Mouse (Mus musculus) ovary, postnatal 14 days (tissue): ENCODE measurements around the gene Fbxl17.

Experiments
- DNase-seq: peaks from one replicate; pipeline ENCODE4 v3.0.0; 2022; ENCODE audit warnings: low spot score

The Fbxl17 gene

DNA sequence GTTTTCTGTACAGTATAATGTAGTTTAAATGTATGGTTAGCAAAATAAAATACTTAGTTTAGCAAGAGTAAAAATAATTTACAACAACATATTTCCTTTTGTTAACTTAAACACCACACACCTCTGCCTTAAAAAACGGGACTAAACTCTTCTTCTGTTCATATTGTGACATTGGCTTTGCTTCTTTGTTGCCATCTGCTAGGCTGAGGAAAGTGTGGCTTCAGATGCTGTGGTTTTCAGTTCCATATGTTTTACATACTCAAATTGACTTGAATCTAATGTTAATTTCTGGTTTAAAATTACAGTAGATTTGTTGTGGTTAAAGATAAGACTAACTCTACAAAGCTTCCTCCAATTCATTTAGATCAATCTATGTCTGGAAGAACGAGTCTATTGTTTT, 218.8 kb downstream of the Fbxl17 start:
- DNase-seq, result no peak

DNA sequence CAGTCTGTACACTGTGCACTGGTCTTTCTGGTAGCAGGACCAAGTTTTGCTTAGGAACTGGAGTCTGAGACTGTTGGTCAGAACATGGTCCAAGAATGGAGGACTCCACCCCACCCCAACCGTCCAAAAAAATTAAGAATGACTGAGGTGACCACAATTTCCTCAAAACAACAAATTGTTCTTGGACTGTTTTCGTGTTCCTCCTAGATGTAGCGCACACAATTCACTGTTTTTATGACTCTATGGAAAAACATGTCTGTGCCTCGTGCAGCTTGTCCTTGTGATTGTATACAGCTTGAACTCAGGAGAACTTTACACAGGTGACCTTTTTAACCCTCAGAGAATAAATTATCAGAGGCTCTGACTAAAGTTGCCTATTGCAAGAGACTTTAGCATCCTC, 220.7 kb downstream of the Fbxl17 start:
- DNase-seq, result no peak

DNA sequence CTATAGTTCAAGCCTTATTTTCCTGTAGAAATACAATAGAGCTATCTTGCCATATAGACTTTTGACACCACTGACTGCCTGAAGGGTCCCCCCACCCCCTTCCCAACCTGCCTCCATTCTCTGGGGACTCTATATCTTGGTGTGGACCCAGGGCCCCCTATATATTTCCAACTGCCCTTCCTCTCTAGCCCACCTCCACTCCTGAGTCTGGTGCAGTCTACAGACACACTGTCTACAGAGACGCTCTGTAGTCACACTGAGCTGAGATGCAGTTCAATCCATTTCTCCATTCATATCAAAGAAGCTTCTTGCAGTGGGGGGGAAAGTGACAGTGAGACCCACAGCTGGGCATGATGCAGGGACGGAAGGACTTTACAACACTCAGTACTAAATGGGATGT, 226.5 kb downstream of the Fbxl17 start:
- DNase-seq, result no peak

DNA sequence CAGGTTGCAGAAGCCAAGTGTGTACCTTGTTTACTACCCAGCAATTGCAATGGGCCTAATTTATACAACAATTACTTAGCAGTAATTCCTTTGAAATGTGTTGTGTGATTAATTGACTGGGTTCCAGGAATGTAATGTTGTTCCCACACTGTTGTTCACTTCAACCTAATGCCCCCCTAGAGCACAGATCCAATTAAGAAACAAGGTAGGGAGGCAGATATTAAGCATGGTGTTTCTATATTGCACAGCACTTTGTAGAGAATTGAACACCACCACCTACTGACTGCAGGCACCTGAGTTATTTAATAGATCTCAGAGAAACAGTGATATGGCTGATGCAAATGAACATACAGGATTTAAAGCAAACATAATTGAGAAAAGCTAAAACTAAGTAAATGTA, 226.9 kb downstream of the Fbxl17 start:
- DNase-seq, result no peak

DNA sequence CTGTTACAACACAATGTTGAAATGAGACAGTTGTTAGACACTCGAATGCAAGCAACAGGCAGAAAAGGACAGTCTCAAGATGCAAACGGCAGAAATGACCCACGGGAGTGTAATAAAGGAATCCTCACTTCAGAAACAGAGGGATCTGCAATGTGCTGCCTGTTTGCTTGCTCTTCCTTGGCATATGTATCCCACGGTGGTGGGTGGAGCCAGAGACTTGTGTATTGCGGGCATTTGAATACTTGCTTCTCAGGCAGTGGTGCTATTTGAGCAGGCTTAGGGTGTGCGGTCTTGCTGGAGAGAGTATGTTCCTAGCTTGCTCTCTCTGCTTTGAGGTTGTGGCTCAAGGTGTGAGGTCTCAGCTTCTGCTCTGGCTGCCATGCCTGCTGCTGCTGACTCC, 228.8 kb downstream of the Fbxl17 start:
- no peak for DNase-seq

DNA sequence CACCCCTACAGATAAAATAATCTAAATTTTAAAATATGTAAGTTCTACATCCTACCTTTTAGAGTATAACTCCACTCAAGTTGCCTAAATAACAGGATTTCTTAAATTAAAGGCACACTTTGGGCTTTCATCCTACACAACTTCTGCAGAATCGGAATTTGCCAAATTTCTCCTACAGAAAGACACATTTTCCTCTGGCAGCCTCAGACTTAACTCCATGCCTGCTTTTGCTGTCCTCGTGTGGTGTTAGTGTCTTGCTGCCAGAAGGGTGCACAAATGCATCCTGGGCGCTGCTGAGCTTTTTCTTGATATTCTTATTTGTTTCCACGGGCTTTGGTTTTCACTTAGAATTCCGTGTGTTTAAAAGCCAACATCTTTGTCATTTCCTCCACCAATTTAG, 229.3 kb downstream of the Fbxl17 start:
- DNase-seq, result no peak

DNA sequence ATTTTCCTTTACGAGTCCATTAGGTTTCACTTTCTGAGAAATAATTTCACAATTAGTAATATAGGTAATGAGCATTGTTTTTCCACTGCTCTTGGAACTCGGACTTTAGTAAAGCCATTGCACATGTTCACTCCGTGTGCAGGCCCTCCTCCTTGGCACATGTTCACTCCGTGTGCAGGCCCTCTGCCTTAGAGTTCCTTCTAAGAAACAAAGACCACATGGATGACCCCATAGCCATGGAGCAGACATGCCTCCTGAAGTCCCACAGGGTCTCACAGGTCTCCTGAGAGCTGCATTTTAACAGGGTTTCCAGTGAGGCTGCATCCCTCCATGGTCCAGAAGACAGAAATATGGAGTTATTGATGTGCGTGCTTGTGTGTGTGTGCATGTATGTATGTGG, 237.1 kb downstream of the Fbxl17 start:
- no peak for DNase-seq

DNA sequence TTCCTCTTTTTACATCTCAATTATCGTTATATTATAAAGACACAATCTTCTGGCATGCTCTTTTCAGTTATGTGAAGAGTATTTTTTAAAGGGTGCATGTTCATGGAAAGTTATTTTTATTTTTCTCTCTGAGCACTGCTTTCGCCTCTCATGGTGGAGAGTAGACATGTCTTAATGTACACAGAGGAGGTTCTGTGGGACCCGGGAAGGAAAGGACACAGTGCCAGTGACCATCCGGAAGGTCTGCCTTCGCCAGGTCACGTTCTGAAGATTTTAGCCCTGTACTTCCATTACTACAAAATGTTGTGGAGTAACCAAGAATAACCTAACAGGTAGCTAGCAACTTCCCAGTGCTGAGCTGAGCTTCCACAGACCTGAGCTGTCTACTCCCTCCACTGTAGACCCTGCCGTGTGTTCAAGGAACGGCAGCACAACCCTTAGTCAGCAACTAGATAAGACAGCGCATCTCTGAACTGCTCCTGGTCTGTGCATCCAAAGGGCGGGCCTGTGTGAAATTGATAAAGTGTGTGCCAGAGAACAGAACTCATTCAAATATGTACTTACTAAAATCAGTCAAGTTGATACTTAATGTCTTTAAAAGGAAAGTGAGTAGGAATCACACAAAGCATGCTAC, 238.2 kb downstream of the Fbxl17 start:
- no peak for DNase-seq

DNA sequence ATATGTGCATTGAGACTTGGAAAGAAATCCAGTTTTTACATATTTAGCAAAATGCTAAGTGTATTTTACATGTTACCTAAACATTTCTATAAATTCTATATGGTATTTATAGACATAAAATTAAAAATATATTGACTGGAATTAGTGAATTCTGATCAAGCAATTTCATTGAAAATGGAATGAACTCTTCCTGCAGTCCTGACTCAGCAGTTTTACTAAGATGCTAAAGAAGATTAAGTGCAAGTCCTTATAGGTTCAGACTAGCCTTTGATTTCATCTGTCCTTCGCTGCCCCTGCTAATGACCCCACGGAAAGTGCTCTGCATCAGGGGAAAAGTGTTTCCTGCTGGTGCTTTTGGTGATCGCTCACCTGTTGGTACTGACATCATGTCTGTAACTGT, 240.7 kb downstream of the Fbxl17 start:
- no peak for DNase-seq

DNA sequence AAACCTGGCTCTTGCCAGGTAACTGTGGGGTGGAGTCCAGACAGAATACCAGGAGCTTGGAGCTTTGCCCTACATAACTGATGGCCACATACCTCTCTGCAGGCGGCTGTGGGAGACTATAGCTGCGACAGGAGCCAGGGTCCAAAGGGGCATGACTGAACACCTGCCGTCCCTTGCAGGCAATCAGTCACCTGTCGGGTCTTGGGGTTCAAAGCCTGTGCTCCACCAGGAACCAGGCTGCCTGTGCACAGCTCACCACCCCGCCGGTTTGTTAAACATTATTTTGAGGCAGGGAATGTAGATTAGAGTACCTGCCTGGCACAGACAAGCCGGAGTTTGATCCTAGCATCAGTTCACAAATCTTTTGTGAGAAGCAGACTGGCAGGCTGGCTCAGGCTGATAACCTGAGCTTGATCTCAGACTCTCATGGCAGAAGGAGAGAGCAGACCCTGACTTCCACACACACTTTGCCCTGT, 253.6 kb downstream of the Fbxl17 start:
- DNase-seq, result no peak

DNA sequence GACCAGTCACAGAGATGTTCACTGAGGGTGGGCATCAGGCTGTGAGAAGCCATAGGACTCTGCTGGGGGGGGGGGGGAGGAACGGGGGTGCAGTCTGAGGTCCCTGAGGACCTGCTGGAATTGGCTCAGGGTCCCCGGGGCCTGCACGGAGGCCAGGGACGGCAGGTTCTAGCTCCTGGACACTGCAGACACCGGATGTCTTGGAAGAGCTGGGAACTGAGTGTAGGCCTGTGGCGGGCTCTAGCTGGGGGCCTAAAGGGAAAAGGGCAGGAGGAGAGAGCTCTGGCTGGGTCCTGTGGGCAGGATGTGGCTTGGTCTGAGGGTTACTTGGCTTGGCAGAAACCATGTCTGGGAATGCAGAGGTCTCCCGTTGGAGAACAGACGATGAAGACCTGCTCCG, 254.3 kb downstream of the Fbxl17 start:
- no peak for DNase-seq

DNA sequence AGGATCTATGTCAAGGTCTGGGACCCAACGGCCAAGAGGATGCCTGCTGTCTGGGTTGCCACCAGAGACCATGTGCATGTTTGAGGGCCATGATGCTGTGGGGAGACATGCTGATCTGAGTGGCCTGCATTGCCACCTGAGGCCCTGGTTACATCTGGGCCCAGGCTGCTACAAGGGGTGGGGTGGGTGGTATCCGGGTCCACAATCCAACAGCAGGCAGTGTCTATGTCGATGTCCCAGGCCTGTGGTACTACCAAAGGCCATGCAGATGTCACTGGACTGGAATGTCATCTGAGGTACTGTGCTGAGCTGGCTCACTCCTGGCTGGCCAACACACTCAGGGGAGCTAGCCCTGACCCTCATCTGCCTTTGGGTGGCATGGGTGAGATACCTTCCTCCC, 257.1 kb downstream of the Fbxl17 start:
- no peak for DNase-seq

DNA sequence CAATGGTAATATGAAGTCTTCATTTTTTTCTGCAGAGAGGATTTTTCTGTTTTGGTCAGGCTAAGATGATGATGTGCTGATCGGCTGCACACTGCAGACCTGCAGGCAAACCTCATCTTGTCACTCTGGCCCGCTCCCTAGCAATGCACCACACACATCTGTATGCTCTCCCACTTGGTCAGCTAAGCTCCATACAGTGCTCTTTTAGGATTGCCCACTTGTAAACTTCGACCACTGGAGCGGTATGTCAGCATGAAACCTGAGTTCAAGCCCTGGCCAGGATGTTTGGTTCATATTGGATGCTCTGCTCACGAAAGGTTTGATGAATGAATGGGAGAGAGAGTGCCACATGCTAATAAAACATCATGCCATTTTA, 259.1 kb downstream of the Fbxl17 start:
- DNase-seq, result no peak

DNA sequence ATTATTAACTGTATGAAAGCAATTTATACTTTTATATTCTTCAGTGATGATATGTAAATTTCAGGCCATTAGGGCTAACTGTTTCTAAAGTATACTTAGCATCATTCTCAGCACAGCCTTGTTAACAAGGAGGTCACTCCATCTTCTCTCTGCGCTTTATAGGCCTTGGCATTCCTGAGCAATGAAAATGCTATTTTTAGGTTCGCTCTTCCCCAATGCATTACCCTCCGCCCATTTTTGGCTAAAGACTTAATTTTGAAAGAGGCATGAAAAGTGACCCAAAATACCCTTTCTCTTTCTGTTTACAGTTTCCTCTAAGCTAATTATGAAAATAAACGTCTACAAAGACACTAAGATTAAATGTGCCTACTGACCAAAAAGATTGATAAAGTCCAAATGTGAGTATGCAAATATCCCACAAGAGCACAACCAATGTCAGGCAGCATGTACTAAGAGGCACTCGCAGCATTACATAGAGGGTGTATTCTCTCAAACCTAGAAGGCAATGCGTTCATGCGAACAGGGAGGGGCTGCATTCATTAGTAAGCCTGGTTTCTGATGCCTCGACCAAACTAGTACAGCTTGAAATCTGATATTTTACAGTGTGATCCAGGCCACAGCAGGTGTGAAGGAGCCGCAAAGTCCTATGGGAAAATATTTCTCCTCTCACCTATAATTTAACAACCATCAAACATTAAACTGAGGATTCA, 259.6 kb downstream of the Fbxl17 start:
- DNase-seq, result no peak

DNA sequence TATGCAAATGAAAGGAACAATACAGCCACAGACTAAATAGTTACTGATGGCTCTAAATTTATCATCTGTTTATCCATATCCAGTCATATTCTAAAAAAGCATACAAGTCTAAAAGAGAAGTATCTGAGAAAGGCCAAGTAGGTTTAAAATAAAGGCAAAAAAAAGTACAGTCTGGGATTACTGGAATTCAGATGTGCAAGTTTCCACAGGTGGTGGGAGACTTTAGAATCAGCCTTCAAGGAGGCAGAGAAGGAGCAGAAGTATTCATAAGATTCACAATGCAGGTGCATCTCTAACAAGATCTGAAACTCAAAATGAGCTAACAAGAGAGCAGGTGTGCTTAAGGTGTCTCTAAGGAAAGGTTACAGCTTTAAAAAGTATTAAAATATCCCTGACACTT, 263.0 kb downstream of the Fbxl17 start:
- no peak for DNase-seq

DNA sequence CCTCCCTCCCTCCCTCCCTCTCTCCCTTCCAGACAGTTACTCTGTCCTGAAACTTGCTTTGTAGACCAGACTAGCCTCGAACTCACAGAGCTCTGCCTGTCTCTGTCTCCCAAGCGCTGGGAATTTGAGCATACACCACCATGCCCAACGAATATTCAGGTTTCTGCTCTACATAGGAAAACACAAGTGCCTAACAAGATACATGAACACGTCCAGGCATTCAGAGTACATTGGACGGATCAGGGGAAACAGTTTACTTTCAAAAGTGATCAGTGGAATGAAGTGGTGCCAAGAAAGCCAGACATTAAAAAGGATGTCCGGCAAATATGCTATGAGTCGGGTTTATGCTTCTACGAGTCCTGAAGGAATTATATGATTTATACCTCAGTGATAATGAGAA, 263.6 kb downstream of the Fbxl17 start:
- no peak for DNase-seq

DNA sequence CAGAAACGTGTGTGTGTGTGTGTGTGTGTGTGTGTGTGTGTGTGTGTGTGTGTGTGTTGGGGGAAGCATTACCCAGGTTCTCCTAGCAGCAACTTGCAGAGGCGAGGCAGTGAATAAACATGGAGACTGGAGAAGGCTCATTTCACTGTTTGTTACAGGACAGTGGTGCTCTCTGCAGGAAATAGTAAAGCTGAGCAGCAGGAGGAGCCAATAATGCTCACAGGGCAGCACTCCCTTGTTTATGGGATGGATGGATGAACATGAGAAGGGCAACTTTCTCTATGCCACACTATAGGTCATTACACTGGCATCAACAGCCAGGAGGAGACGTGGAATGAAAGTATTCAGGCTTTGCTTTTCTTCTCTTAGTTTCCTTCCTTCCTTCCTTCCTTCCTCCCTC, 264.0 kb downstream of the Fbxl17 start:
- DNase-seq, result no peak

DNA sequence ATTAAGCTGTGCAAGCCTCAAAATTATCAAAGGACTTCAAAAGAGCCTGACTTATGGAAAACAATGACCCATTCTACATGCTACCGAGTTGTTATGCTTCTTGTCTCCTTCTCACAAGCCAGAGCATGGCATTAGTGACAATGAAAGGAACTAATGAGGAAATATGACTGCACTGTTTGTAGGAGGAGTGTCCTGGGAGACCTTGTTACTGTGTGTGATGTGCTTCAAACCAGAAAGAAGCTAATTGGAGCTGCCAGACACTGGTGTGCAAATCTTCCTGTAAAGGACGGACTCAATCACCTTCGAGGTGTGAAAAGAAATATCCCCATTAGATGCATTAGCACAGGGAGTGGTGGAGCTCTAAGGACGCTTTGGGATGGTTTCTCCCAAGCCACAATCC, 270.7 kb downstream of the Fbxl17 start:
- no peak for DNase-seq

DNA sequence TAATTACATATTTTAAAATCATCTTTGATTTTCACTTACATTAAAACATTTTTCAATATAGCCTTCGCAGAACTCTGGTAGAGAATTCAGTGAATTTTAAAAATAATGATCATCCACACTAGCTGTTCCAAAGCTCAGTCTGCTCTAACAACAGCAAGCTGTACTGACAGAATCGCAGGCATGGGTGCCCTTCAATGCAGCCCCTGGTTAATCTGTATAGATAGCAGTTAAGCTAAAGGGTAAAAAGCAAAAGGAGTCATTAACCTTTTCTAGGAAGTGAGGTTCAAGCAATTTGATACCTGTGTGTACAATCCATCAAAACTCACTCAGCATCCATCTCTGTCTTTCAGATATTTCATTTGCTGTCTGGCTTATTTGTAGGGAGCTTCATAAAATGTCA, 273.4 kb downstream of the Fbxl17 start:
- DNase-seq, result no peak

DNA sequence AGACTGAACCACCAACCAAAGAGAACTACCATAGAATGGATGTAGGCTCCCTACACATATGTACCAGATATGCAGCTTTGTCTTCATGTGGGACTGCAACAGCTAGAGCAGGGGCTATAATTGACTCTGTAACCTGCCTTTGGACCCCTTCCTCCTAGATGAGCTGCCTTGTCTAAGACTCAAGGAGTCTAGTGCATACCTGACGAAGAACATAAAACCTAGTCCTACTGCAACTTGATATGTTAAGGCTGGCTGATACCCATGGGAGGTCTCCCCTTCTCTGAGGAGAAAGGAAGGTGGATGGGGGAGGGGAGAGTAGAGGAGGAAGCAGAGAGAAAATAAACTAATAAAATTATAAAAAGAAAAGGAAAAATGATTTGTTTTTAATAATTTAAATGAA, 273.9 kb downstream of the Fbxl17 start:
- no peak for DNase-seq

DNA sequence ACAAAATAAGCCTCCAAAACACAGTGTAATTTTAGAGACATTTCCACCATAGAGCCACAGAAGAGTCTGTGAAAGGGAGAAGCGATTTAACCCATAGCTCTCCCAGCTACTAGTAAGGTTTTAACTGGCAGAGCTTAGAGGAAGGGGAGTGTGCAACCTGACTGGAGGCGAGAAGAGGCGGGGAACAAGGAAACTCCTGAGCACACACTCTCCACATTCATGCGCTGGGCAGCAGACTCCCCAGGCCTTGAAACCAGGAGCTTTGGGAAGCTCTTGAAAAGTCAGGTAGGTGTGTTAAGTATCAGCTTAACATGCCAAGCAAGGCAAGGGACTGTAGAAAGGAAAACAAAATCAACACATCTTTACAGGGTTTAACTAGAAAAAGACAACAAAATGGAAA, 276.1 kb downstream of the Fbxl17 start:
- no peak for DNase-seq

DNA sequence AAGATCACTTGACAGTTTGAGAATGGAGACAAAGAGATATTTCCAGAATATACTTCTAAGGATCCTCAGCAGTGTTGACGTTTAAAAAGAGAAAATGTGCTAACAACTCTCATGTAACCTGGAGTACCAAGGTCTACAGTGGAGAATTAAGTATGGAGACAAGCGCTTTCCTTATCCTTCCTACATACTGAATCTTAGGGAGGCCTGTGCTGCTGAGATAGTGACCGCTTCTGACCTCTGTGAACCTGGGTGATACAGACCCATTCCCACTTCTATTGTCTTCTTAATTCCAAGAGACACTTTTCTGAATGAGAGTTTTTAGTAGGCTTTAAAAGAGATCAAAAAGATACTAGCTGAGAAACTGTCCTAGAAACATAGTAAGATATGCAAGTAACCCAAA, 278.2 kb downstream of the Fbxl17 start:
- no peak for DNase-seq

DNA sequence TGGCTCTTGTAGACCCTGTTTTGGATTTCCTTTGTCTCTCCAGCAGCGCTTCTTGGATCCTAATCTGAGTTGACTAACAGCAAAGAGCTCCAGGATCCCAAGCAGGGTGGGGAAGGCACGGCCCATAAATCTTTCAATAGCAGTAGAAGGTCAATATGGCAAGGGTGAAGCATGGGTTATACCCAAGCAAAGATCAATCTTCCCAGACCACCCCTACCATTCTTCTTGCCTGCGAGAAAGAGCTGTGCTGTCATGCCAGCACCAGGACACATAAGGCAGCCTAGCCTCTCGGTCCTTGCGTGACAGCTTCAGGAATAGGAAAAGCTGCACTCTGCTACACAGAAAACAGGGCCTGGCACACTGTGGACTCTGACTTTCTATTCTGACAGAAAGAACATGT, 279.0 kb downstream of the Fbxl17 start:
- no peak for DNase-seq

DNA sequence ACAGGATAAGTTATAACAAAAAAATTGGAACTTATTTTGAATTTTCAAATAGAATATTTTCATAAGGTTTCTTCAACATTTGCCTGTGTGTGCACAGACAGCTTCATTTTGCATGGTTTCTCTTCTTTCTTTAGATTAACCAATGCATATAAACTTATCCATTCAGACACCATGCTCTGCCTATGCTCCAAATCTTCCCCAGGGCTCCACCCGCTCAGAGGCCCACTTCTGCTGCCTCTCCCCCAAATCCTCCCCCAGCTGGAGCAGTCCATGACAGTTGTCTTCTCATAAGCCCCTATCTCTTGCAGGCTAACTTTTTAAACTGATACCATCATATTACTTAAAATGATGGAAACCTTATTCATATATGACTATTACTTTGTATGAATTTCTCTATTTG, 282.8 kb downstream of the Fbxl17 start:
- DNase-seq, result no peak
